Mouse (Mus musculus) intestine, embryonic 16.5 days (tissue): ENCODE measurements around the gene Shank2. TPM values are rescaled to one million over a fixed set of nuclear protein-coding genes. Genes with fewer than 3 reads are reported as not detected.
A peak's percentile ranks its signal among the peaks of the same experiment; 100 is the strongest.

Experiments
- ATAC-seq: fragments of 200-750 bp; cut with Nextera tagmentation; 2 replicates; pipeline ENCODE4 v1.8.0; 2017; ENCODE audit warnings: moderate TSS enrichment, moderate library complexity
- H3K27ac ChIP-seq: fragments of 300-500 bp; sonication (generic); 2 replicates; pipeline ENCODE4 v1.5.1; 2014; ENCODE audit warnings: mild to moderate bottlenecking, low read length
- H3K27me3 ChIP-seq: fragments of 300-500 bp; sonication (generic); replicated peaks from 2 replicates; pipeline ENCODE4 v1.6.1; 2014; ENCODE audit warnings: low read length, control low read depth, mixed read lengths; ENCODE audit not compliant: control insufficient read depth, insufficient read depth
- H3K36me3 ChIP-seq: fragments of 300-500 bp; sonication (generic); 2 replicates; pipeline ENCODE4 v1.6.1; 2014; ENCODE audit warnings: low read length, control low read depth; ENCODE audit not compliant: control insufficient read depth, insufficient read depth
- H3K4me1 ChIP-seq: fragments of 300-500 bp; sonication (generic); 2 replicates; pipeline ENCODE4 v1.6.1; 2014; ENCODE audit warnings: low read length, control low read depth, mixed read lengths; ENCODE audit not compliant: control insufficient read depth, insufficient read depth
- H3K4me2 ChIP-seq: fragments of 300-500 bp; sonication (generic); 2 replicates; pipeline ENCODE4 v1.6.1; 2014; ENCODE audit warnings: low read depth, low read length, control low read depth
- H3K4me3 ChIP-seq: fragments of 300-500 bp; sonication (generic); 2 replicates; pipeline ENCODE4 v1.5.1; 2014; ENCODE audit warnings: mild to moderate bottlenecking, low read length
- H3K9ac ChIP-seq: fragments of 300-500 bp; sonication (generic); 2 replicates; pipeline ENCODE4 v1.6.1; 2014; ENCODE audit warnings: low read depth, low read length
- H3K9me3 ChIP-seq: fragments of 300-500 bp; sonication (generic); 2 replicates; pipeline ENCODE4 v1.6.1; 2016; ENCODE audit warnings: low read length, control low read depth; ENCODE audit not compliant: control insufficient read depth
- WGBS: fragments of 180-500 bp; shearing (Covaris S2); extraction: QIAGEN DNeasy Blood & Tissue Kit; methylation state at CpG from one replicate; pipeline ENCODE4 v1.1.7; 2014; 5-methylcytosine and 5-hydroxymethylcytosine counted together
- polyA plus RNA-seq: library from polyadenylated mRNA; unstranded; fragments of >200 nt; fragmentation: Nextera tagmentation; extraction: Ambion mirVana; gene quantifications from 2 replicates; pipeline ENCODE4 v1.2.1, GENCODE M21; 2015

Gene Shank2
- polyA plus RNA-seq, 1 experiment from 2014 or later: 1.0 TPM

DNA sequence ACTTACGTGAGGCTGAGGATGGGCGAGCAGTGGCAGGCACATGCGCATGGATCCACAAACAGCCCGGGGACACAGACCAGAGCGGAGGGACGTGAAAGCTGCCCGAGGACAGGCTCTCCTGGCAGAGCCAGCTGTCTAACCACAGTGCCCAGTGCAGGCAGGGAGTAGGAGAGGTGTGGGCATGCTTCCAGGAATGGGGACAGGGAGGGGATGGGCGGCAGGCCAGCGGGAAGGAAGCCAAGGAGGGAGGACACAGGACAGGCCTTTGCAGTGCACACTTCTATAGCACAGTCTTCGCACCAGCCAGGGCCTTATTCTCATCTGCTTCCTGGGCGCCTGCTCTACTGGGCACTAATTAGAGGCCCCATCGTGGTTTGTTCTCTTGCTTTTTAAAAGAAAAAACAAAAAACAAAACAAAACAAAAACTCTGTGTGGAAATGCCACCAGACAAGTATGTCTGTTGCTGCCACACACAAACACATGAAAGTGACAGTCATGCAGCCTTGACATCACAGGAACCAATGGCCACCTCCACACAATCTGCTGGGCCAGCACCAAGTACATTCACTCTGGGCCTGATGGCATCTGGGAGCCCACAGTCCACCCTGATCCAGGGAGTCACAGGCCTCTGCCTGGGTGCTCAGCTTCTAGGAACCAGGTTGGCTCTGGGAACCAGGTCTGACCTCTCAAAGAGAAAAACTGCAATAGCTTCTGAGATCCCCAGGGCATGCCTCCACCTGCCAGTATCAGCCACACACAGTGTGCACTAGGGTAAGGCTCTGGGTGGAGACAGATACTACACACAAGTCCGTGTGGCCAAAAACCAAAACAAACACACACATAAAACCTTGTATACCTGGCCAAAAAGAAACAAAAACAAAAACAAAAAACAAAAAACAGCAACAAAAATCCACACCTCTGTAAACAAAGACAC, 448.2 kb downstream of the Shank2 start:
- Histone ChIP-seq H3K9me3 (no peaks in the 10 kb centered on the region), H3K27me3 (no peaks in the 10 kb centered on the region), H3K4me3 (no peak overlapping the region), H3K4me2 (no peak overlapping the region), H3K36me3 (peaks cover 52% of the 10 kb centered on the region), H3K9ac (no peak overlapping the region), H3K4me1 (no peaks in the 10 kb centered on the region), H3K27ac (no peak overlapping the region)
- ATAC-seq: no peak
- WGBS: 93% methylated on average over 13 of the region's 13 CpGs

DNA sequence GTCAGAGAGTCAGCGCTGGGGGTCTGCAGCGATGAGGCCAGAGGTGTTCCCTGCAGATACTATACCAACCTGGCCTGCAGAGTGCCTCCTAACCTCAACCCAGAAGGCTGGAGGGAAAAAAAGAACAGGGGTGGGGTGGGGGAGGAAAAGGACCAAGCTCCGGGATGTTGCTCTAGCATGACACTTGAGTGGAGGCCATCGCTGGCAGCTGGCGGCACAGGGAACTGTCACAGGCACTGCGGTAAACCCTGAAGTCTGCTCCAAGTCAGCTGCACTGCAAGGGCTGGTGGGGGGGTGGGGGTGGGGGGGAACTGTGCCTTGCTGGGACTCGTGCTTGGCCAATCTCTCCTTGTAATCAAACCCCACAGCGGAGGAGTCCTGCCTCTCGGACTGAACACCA, 448.9 kb downstream of the Shank2 start:
- 90% methylated on average over 9 of the region's 9 CpGs for WGBS
- H3K4me1 ChIP-seq: no peaks in the 10 kb centered on the region
- H3K27ac ChIP-seq: no peak overlapping the region

DNA sequence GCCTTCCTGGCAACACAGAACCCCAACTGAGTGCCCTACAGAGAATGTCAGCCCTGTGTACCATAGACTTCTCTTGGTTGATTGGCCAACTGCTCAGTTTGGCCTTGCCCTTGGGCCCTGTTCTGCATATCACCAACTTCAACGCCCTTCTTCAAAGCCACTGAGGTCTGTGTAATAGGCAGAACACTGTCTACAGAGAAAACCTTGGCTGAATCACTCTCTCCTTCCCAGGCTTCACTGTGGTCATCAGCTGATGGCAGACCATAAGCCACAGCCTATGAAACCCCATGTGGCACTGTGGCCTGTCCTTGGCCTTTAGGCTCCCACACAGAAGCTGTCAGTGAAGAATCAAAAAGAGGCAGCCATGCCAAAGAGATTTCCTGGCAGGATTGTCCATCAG, 457.2 kb downstream of the Shank2 start:
- no peaks in the 10 kb centered on the region for H3K4me1 ChIP-seq
- no peak overlapping the region for H3K4me2 ChIP-seq
- H3K36me3 ChIP-seq: peaks cover 51% of the 10 kb centered on the region
- no peak overlapping the region for H3K9ac ChIP-seq
- 91% methylated on average over 1 of the region's 1 CpGs for WGBS
- no peak overlapping the region for H3K4me3 ChIP-seq
- no peak for ATAC-seq
- no peaks in the 10 kb centered on the region for H3K9me3 ChIP-seq
- no peak overlapping the region for H3K27ac ChIP-seq
- no peaks in the 10 kb centered on the region for H3K27me3 ChIP-seq

More for the DNA sequence above, 448.9 kb downstream of the Shank2 start:
- no peak overlapping the region for H3K4me3 ChIP-seq
- H3K4me2 ChIP-seq: no peak overlapping the region
- H3K9me3 ChIP-seq: no peaks in the 10 kb centered on the region
- H3K27me3 ChIP-seq: no peaks in the 10 kb centered on the region
- peaks cover 51% of the 10 kb centered on the region for H3K36me3 ChIP-seq
- H3K9ac ChIP-seq: no peak overlapping the region
- ATAC-seq: no peak

DNA sequence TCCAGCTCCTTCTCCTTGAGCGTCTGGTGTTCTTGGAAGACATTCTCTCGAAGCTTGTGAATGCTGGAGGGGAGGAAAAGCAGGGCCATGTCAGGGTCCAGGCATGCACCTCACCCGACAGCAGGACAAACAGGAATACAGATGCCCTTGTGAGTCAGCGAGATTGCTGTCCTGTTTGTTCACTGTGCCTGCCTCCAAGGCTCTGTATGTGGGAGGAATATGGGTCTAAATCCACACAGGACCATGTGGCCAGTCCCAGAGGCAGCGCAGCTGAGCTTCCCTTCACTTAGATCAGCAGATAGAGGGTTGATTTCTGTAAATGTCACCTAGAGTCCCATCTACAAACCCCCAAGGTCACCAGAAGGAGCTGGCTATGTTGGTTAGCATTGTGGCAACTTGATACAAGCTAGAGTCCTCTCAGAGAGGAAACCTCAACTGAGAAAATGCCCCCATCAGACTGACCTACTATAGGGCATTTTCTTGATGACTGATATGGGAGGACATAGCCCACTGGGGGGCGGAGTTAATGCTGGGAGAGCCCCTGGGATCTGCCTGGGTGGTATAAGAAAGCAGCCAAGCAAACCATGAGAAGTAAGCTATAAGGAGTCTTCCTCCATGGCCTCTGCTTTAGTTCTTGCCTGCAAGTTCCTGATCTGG, 459.6 kb downstream of the Shank2 start:
- no peak overlapping the region for H3K27ac ChIP-seq
- 90% methylated on average over 6 of the region's 6 CpGs for WGBS
- no peak for ATAC-seq
- no peak overlapping the region for H3K4me2 ChIP-seq
- no peak overlapping the region for H3K9ac ChIP-seq
- H3K9me3 ChIP-seq: no peaks in the 10 kb centered on the region
- no peak overlapping the region for H3K4me3 ChIP-seq
- H3K27me3 ChIP-seq: no peaks in the 10 kb centered on the region
- H3K4me1 ChIP-seq: no peaks in the 10 kb centered on the region
- peaks cover 44% of the 10 kb centered on the region for H3K36me3 ChIP-seq

DNA sequence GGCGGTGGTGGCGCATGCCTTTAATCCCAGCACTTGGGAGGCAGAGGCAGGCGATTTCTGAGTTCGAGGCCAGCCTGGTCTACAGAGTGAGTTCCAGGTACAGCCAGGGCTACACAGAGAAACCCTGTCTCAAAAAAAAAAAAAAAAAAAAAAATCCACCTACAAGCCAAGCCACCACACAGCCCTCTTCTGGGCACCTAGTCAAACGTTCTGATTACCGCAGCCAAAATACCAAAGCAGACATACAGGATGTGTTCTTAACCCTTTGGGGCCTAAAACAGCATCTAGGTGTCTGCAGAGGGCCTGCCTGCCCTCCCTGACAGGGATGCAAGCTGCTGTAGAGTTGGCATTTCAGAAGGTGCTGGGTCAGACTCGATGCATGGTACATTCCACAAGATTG, 460.8 kb downstream of the Shank2 start:
- Histone ChIP-seq H3K9me3 (no peaks in the 10 kb centered on the region), H3K36me3 (peaks cover 35% of the 10 kb centered on the region), H3K27me3 (no peaks in the 10 kb centered on the region), H3K27ac (no peak overlapping the region), H3K4me2 (no peak overlapping the region), H3K9ac (no peak overlapping the region), H3K4me1 (no peaks in the 10 kb centered on the region), H3K4me3 (no peak overlapping the region)
- no peak for ATAC-seq
- 80% methylated on average over 7 of the region's 7 CpGs for WGBS

DNA sequence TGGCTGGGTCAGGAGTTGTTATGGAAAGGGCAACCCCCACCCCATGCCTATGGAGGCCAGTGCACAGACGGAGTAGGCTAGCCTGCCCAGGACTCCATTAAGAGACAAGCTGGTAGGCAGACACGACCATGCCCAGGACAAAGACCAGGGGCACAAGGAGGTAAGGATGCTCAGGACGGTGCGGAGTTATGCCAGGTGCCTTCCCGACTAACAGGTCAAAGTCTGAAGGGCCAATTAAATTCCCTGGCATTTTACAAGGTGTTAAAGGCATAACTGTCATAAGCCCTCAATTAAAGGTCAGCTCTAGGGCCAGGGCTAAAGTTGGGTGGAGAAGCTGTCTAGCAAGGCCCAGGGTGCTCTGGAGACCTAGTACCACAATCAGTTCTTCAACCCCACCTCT, 467.0 kb downstream of the Shank2 start:
- peak overlapping the region; percentile 78; the same call in 1 of the 2 replicates for H3K4me3 ChIP-seq
- peaks cover 7% of the 10 kb centered on the region; the same call in 1 of the 2 replicates for H3K36me3 ChIP-seq
- H3K4me2 ChIP-seq: peak overlapping the region; percentile 72
- H3K27ac ChIP-seq: peak overlapping the region; percentile 87; the same call in 1 of the 2 replicates
- peaks cover 23% of the 10 kb centered on the region for H3K4me1 ChIP-seq
- no peaks in the 10 kb centered on the region for H3K27me3 ChIP-seq
- peak overlapping the region; percentile 94; the same call in 1 of the 2 replicates for H3K9ac ChIP-seq
- WGBS: 66% methylated on average over 5 of the region's 5 CpGs
- H3K9me3 ChIP-seq: no peaks in the 10 kb centered on the region
- 0 out of 2 replicates have a peak, but pooled peaks have one; percentile 2 for ATAC-seq

DNA sequence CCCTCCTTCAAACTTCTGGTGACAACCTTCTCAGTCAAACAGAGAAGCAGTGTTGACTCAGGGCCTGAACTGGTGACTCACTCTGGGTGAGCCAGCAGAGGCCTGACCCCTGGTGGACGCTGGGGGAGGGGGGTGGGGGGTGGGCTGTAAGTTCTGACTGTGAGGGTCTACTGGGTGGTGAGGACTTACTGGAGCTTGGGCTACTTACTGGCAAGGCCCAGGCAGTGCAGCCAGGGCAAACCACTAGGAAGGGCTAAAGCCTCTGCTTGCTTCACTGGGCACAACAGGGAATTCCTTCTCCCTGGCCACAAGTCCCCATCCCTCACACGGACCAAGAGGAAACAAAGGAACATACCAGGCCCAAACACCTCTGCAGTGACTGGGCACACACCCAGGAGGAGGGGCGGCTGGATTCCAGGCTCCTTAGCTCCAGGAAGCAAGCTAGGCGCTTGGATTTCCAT, 467.5 kb downstream of the Shank2 start:
- ATAC-seq: 0 out of 2 replicates have a peak, but pooled peaks have one; percentile 25

DNA sequence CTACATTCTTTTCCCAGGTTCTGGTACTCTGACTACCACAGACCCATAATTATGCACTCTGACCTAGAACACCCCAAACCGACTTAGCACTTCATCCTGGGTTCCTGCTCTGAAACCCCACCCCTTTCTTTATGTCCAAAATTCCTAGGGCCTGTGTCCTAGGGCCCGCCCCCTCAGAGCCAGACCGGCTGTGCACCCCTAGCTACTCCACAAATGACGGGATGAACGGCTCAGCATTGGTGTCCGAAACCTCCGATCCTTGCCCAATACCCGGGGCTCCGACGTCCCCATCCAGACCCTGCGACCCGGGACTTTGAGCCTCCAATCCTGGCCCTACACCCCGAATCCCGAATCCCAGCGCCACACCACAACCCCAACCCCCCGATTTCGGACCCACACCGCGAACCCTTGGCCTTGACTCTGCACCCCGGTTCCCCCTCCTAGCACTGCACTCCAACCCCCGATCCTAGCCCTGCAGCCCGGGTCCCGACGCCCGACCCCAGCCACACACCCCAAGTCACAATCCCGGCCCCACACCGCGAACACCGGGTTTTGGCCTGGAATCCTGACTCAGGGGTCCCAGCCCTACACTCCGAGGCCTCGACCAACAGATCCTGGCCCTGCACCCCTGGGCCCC, 468.3 kb downstream of the Shank2 start:
- Histone ChIP-seq H3K4me2 (peak overlapping the region; percentile 72), H3K9ac (peak overlapping the region; percentile 94), H3K4me3 (peak overlapping the region; percentile 78), H3K9me3 (no peaks in the 10 kb centered on the region), H3K27me3 (no peaks in the 10 kb centered on the region), H3K4me1 (peaks cover 23% of the 10 kb centered on the region), H3K36me3 (peaks cover 7% of the 10 kb centered on the region; the same call in 1 of the 2 replicates), H3K27ac (peak overlapping the region; percentile 87)
- peak; percentile 31; the same call in 1 of the 2 replicates for ATAC-seq
- 1% methylated on average over 31 of the region's 31 CpGs for WGBS

More for the DNA sequence above, 467.5 kb downstream of the Shank2 start:
- WGBS: 14% methylated on average over 4 of the region's 4 CpGs
- Histone ChIP-seq H3K4me1 (peaks cover 23% of the 10 kb centered on the region), H3K36me3 (peaks cover 7% of the 10 kb centered on the region; the same call in 1 of the 2 replicates), H3K4me2 (peak overlapping the region; percentile 72), H3K27me3 (no peaks in the 10 kb centered on the region), H3K4me3 (peak overlapping the region; percentile 78), H3K27ac (peak overlapping the region; percentile 87), H3K9me3 (no peaks in the 10 kb centered on the region), H3K9ac (peak overlapping the region; percentile 94)
